Mouse (Mus musculus): ENCODE measurements around the gene Pmepa1.

- no peak for TF ChIP-seq POLR2A (IDR thresholded peaks at IDR 0.05; ENCODE audit: insufficient read length, low read depth)
- no peak for TF ChIP-seq MAX (IDR thresholded peaks at IDR 0.05; ENCODE audit: low read depth)
- no peak for TF ChIP-seq USF1 (IDR thresholded peaks at IDR 0.05; ENCODE audit: low read depth)
- TF ChIP-seq TCF12 (IDR thresholded peaks at IDR 0.05; ENCODE audit: insufficient read depth, poor library complexity, severe bottlenecking), result no peak
- TF ChIP-seq POLR2AphosphoS2 (IDR thresholded peaks at IDR 0.05; ENCODE audit: insufficient read length, low read depth), result no peak
- TF ChIP-seq MYOD1 (IDR thresholded peaks at IDR 0.05; ENCODE audit: control insufficient read depth in 1 of 3, insufficient read length in 2 of 3, low read depth in 2 of 3), result no peak
- no peak for TF ChIP-seq CEBPB (IDR thresholded peaks at IDR 0.05; ENCODE audit: insufficient read depth, poor library complexity, severe bottlenecking)
- TF ChIP-seq TCF3 (IDR thresholded peaks at IDR 0.05; ENCODE audit: insufficient read length, low read depth), result no peak
- TF ChIP-seq REST (IDR thresholded peaks at IDR 0.05; ENCODE audit: insufficient read depth, insufficient read length), result no peak
- TF ChIP-seq MYOG (IDR thresholded peaks at IDR 0.05; ENCODE audit: control insufficient read depth in 1 of 3, insufficient read depth in 1 of 3, insufficient read length in 2 of 3, low read depth in 2 of 3), result no peak
- no peak for TF ChIP-seq E2F4 (IDR thresholded peaks at IDR 0.05; ENCODE audit: insufficient read depth)
- TF ChIP-seq SRF (IDR thresholded peaks at IDR 0.05; ENCODE audit: control insufficient read depth, insufficient read length, low read depth), result no peak
Observed at GRCm38 (mm10) chr2:173180026-173180425, 96.3 kb downstream of the Pmepa1 start.
